Mouse (Mus musculus): Measurements from ENCODE around the gene Smtnl2.

Smtnl2 gene

DNA sequence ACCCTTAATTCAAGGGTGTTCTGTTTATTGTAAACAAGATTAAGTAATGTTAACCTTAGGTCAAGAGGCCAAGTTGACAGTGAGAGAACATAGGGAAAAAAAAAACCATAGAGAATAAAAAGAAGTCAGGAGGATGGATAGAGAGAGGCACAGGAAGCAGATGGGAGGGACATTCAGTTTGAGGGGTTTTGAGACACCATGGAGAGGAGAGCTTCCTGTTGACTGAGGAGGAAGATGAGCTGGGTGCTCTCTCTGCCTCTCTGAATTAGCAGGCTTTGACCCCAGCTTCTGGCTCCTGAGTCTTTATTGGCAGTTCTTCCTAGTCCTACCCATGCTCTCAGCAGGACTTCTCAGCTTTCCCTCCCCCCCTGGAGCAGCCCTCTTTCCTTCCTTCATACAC is 13.7 kb upstream of the Smtnl2 start:
- DNase-seq = no peak

DNA sequence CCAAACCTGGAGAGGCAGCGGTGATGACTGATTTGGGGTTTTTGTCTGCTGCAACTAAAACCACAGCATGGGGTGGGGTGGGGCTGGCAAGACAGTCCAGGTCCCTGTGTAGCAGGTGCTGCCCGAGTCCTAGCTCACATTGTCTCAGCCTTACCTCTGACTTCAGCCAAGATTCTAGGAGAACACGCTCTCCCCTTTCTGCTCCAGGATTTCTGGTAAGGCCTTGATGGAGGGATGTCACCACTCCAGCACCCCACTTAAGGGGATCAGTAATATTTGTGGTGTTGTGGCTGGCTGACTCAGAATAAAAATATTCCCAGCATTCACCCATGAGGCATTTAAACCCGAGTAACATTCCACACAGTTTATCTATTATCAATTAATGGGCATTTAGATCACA is 12.2 kb upstream of the Smtnl2 start:
- no peak for DNase-seq

DNA sequence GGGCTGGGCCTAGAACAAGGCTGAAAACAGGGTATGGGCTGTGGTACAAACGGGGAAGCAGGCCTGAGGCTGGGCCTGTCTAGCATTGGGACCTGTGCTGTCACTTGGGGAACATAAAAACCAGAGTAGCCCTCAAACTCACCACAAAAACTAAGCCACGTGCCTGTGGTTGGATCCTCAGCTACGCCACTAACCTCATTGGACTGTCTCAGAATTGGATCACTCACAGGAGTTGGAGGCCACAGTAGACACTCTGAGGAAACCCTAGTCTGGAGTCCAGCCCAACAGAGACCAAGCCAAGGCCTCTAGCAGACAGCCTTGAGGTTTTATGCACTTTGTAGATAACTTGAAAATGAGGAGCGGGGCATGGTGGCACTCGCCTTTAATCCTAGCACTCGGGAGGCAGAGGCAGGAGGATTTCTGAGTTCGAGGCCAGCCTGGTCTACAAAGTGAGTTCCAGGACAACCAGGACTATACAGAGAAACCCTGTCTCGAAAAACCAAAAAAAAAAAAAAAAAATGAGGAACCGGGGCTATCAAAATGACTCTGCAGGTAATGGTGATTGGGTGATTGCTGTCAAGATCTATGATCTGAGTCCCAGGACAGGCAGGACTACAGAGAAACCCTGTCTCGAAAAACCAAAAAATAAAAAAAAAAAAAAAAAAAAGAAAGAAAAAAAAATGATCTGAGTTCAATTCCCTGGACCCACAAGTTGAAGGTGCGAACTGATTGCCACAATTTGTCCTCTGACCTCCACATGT is 10.2 kb upstream of the Smtnl2 start:
- no peak for DNase-seq

DNA sequence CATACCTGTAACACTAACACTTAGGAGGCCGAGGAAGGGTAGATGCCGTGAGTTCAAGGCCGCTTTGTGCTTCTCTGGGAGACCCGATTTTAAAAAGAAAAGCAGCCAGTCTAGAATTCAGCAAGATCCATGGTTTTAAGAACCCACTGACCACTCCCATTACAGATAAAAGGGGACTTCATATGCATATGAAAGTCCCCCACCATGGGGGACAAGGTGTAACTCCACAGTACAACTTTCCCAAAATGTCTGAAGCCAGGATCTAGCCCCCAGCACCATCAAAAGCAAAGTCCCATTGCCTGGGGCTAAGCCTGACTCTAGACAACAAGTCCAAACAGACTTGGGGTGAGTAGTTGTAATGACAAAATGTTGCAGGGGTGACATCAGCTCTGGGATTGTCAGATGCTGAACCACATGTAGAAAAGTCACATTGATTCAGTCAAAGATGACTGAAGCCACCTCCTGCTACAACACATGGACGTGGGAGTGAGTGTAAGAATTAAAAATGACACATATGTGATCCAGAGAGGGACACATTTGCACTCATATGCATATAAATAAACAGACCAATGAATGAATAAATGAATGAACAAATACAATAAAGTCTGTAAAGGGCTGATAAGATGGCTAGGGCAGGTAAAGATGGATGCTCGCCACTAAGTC is 9.1 kb upstream of the Smtnl2 start:
- DNase-seq = no peak

DNA sequence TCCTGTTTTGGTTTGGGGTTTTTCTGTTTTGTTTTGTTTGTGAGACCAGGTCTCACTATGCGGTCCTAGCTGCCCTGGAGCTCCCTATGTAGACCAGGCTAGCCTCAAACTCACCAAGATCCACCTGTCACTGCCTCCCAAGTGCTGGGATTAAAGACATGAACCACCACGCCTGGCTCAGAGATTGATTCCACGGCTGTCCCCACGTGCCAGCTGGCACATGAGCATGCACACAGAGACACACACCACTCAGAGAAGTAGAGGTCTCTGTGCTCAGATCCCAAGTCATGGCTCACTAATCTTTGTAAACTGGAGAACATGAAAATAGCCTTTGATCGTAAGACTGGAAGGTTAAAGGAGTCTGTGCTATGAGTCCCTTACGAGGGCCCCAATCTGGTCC is 7.5 kb upstream of the Smtnl2 start:
- DNase-seq = no peak

DNA sequence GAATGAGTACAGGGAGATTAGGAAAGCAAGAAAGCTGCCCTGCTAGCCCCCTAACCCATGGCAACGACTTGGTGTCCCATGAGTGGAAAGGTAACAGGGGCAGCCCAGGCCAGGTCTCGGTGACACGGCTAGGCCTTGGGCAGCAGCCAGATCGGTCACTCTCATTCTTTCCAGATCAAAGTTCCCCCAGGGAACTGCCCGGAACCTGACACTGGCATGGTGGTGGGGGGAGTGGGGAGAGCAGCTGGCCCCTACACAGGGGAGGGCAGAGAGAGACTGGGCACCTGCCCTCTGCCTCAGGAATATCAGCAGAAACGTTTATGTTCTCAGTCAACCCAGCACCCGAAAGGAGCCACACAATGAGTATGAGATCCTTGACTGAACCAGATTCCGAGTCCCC is 6.7 kb upstream of the Smtnl2 start:
- peak; percentile 79 for DNase-seq

DNA sequence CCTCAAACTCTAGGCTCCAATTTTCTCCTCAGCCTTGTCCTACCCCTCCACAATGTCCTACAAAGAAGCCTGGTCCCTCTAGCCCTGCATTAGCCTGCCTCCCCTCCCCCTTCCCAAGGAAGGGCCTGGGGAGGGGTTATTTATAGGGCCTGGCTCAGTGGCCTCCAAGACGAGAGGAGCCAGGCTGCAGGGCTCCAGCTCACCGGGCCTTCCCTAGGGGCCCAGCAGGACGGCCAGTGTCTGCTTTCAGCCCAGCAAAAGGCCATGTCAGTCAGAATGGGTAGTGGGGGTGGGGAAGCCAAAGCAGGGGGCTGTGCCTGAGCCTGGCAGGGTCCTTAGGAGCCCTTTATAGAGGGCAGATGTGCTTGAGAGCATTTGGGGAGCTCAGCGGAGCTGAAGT is 5.9 kb upstream of the Smtnl2 start:
- DNase-seq = no peak

GRCm38 (mm10) chr11:72416666-72417065 is 5.2 kb upstream of the Smtnl2 start:
- DNase-seq = no peak

GRCm38 (mm10) chr11:72415155-72415554 is 3.6 kb upstream of the Smtnl2 start:
- DNase-seq = no peak

DNA sequence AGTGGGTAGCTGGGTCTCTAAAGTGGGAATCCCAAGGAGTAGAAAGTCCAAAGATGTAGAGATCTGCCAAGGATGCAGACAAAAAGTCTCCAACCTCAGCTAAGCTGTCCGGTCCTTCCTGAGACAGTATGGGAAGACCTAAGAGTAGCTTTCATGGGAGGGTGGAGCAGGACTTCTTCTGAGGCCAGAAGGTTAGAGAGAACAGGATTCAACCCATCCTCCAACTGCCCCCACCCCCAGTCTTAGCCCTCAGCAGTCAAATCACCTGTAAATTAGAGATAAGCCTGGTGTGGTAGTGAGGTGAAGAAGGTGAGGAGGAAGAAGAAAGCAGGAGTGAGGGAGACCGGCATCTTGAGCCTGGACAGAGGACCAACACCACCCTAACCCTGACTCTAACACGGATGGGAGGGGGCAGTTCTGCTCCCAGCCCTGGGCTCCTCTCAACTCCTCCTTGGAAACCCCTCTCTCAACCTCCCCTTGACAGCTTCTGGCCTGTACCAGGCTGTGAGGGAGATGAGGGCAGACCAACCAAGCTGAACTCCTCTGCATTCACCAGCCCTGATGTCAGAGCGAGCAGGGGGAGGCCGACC is 2.2 kb upstream of the Smtnl2 start:
- DNase-seq = no peak

GRCm38 (mm10) chr11:72413016-72413415 is 1.5 kb upstream of the Smtnl2 start:
- DNase-seq = no peak

GRCm38 (mm10) chr11:72411945-72412344 is 432 bp upstream of the Smtnl2 start:
- DNase-seq = peak; percentile 64

DNA sequence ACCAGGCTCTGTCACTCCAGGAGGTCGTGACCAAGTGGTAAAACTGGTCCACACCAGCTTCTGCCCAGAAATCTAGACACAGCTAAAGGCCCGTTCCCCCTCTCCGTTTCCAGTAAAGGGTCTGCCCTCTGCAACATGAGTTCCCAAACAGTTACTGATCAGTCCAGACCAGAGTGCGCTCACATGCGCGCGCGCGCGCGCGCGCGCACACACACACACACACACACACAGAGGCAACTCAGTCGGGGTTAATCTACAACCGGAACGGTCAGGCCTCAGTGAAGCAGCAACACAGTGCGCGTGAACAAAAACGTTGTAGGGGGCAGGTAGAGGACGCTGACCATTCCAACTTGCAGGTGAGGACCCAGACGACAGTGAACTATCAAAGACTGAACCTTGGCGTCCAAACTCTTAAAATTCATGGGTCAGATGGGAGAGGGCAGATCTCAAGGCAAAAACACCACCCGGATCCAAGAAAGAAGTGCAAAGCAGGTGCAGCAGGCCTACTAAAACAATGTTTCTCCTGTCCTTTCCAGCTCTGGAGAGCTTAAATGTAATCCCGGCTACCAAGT is 906 bp downstream of the Smtnl2 start:
- peak; percentile 84 for DNase-seq

GRCm38 (mm10) chr11:72409649-72410385 is 1.7 kb downstream of the Smtnl2 start:
- DNase-seq = no peak

GRCm38 (mm10) chr11:72408451-72409170 is 2.9 kb downstream of the Smtnl2 start:
- no peak for DNase-seq

GRCm38 (mm10) chr11:72407574-72407973 is 3.9 kb downstream of the Smtnl2 start:
- DNase-seq = no peak

- no peak for DNase-seq
Observed at GRCm38 (mm10) chr11:72407081-72407480, 4.4 kb downstream of the Smtnl2 start.

DNA sequence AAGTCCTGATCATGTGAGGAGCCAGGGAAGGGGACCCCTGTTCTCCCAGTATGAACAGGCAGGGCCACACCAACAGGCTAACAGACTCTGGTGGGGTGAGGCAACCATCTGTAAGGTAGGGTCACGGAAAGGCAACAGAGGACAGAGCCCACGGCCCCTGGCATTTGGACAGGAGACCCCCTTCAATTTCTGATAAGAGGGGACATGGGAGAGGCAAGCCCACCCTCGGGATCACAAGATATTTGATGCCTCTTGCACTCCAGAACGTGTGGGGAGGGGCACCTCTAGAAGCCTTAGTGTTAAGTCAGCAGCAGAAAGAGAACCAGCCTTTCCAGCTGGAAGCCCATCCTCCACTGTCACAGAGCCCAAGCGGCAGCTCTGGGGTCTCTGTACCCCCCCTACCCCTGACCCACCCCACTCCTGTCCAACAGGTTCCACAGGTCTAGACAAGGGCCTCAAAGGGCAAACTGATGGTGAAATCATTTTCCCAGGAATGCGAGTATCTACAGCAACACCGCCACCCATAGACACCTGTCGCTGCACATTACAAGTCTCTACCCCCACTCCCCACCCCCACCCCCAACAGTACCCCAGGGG is 5.3 kb downstream of the Smtnl2 start:
- DNase-seq = no peak

- DNase-seq = no peak
Observed at GRCm38 (mm10) chr11:72405532-72405931, 6.0 kb downstream of the Smtnl2 start.

DNA sequence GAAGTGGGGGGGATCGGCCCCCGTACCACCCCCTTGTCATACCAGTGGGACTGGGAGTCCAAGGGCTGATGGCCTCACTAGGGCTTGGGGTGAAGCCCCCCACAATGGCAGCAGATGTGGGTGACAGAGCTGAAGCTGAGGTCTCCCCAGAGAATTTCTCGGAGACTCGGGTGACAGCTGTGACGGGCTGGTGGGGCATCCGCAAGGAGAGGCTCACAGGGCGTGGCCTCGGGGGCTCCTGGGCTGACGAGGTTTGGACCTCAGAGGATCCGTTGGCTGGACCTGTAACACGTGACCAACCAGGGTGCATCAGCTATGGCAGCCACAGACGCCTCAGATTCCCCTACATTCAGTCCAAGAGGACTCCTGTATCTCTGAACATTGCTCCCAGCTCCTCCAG is 8.5 kb downstream of the Smtnl2 start:
- no peak for DNase-seq

DNA sequence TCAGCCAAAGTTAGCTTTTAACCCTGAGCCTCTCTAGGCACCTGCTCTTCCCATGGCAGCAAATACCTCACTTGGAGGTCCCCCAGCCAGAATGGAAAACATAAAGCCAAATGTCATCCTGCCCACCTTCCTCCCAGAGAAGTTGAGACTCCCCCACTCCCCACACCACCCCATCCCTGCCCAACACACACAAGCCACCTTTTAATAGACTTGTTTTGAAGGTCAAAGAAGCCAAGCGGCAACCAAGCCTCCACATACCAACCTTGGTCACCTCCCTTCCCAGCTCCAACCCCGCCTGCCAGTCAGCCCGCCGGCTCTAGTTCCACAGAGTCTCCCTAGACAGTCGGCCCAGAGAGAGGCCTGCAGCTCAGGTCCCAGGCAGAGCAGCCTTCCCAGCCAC is 9.5 kb downstream of the Smtnl2 start:
- peak; percentile 71 for DNase-seq

DNA sequence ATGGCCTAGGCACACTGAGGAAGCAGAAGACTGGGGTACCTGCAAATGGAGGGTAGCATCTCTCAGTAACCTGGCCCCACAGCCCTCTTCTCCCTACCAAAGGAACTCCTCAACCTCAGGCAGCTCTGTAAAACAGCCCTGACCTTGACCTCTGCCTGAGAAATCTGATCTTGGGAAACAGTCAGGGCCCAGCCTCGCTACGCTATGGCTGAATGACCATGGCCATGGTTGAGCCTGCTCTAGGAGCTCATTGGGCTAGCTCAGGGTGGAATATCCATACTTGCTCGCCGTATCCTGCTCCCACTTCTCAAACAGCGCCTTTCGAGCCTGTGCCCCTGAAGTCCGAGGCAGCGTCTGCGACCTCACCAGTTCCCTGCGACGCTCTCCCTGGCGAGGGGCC is 10.4 kb downstream of the Smtnl2 start:
- DNase-seq = peak; percentile 53
